Mouse (Mus musculus) lung, adult 2 months (tissue): ENCODE data around the gene Vgll4.

Experiments used
- CTCF ChIP-seq: fragments of 200-500 bp; IDR thresholded peaks from 2 replicates; pipeline ENCODE4 v1.5.1; 2011; ENCODE audit warnings: mild to moderate bottlenecking, low read length, control low read depth; ENCODE audit not compliant: insufficient read depth
- POLR2A ChIP-seq: fragments of 200-500 bp; IDR thresholded peaks from 2 replicates; pipeline ENCODE4 v1.6.1; 2011; ENCODE audit warnings: low read depth, mild to moderate bottlenecking, control low read depth, low read length, borderline replicate concordance; ENCODE audit errors: extremely low read depth

DNA sequence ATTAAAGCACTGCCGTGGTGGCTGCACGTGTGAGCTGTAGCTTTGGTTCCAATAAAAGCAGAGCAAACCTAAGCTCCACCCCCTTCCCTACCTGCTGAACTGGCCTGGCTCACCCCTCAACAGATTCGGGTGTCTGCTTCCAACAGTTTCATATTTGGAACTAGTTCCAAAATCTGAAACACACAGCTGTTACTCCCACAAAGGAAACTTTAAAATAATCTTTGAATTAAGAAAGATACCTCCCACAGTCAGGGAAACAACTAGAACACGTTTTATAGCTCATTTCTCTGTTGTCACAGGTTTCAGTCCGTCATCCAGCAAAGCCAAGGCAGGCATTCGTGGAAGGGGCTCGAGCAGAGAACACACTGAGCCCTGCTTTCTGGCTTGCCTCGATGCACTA lies 23.9 kb upstream of the Vgll4 start:
- TF ChIP-seq CTCF = no peak
- TF ChIP-seq POLR2A = no peak
